Mouse (Mus musculus): ENCODE results near the gene Zfp266.

The Zfp266 gene

GRCm38 (mm10) chr9:20492527-20493233, 28.5 kb downstream of the Zfp266 start, which contains the start of gene Zfp426:
TSS of gene Zfp426 (minus strand) at chr9:20492746.
- peak; percentile 88 to 91 for DNase-seq (ENCODE audit: low spot score in 2 of 2)

GRCm38 (mm10) chr9:20491858-20492526, 29.2 kb downstream of the Zfp266 start:
- no peak for DNase-seq (ENCODE audit: low spot score in 2 of 2)

GRCm38 (mm10) chr9:20489536-20489935, 31.7 kb downstream of the Zfp266 start:
- no peak for DNase-seq (ENCODE audit: low spot score in 2 of 2)

- DNase-seq (ENCODE audit: low spot score in 2 of 2), result no peak
Observed at GRCm38 (mm10) chr9:20479396-20479795, 41.8 kb downstream of the Zfp266 start.

GRCm38 (mm10) chr9:20476632-20477031, 44.6 kb downstream of the Zfp266 start:
- DNase-seq (ENCODE audit: low spot score in 2 of 2), result no peak

- DNase-seq (ENCODE audit: low spot score in 2 of 2), result peak; percentile 28 to 74
Observed at GRCm38 (mm10) chr9:20466761-20467442, 54.3 kb downstream of the Zfp266 start.

- DNase-seq (ENCODE audit: low spot score in 2 of 2), result peak; percentile 82 to 86
Observed at GRCm38 (mm10) chr9:20459377-20460317, 61.6 kb downstream of the Zfp266 start, which contains the start of gene Zfp26. TSS of gene Zfp26 (minus strand) at chr9:20460162.

- no peak for DNase-seq (ENCODE audit: low spot score in 2 of 2)
Observed at GRCm38 (mm10) chr9:20453647-20454046, 67.6 kb downstream of the Zfp266 start.

- no peak for DNase-seq (ENCODE audit: low spot score in 2 of 2)
Observed at GRCm38 (mm10) chr9:20451493-20451892, 69.7 kb downstream of the Zfp266 start.

Data from frontal cortex, postnatal 36 days (tissue).